Mouse (Mus musculus) erythroid progenitor cell, adult 5-6 weeks (primary cell): Measurements from ENCODE around the gene Elp6. TPM values are rescaled to one million over a fixed set of nuclear protein-coding genes. Genes with fewer than 3 reads are reported as not detected.
A peak's percentile ranks its signal among the peaks of the same experiment; 100 is the strongest.
"Not testable (repeated sequence)": the region's sequence is repeated elsewhere in the genome, so short reads cannot be mapped to it uniquely, and the experiment has no call there.

Experiments
- ATAC-seq: replicated peaks from 2 replicates; pipeline ENCODE4 v1.8.0; 2016; ENCODE audit warnings: moderate number of reproducible peaks, mild to moderate bottlenecking, moderate TSS enrichment, inconsistent platforms; ENCODE audit not compliant: poor library complexity, low FRiP score, severe bottlenecking
- total RNA-seq, 2 experiments: library from RNA; stranded (forward) in 1 of 2; stranded (reverse) in 1 of 2; fragments of 150-400 nt in 1 of 2; fragments of 186-747, 209-891 nt in 1 of 2; gene quantifications; 2 replicates each; pipeline versions ENCODE4 v1.2.3 to v1.2.4; 2015 to 2017; ENCODE audit warnings: low replicate concordance in 2 of 2

The Elp6 gene
- total RNA-seq, 2 experiments from 2014 or later = 3.9 TPM; not detected in 1

- ATAC-seq = no peak
Observed at GRCm38 (mm10) chr9:110314706-110315105, 9.7 kb downstream of the Elp6 start.

DNA sequence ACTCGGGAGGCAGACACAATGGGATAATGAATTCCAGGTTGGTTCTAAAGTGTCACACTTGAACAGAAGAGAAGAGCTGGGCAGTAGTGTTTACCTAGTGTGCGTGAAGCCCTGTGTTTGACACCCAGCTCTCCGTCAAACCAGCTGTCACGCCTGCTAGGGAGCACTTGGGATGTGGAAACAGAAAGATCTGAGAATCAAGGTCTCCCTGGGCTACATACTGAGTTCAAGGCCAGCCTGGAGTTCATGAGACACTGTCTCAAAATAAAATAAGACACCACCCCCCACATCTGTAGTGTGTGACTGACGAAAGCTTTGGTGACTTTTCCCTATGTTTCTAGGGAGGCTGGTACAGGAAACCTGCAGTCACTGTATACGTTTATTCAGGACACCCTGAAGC, 10.4 kb downstream of the Elp6 start:
- ATAC-seq = no peak

- ATAC-seq = no peak
Observed at GRCm38 (mm10) chr9:110315904-110316303, 10.9 kb downstream of the Elp6 start.

DNA sequence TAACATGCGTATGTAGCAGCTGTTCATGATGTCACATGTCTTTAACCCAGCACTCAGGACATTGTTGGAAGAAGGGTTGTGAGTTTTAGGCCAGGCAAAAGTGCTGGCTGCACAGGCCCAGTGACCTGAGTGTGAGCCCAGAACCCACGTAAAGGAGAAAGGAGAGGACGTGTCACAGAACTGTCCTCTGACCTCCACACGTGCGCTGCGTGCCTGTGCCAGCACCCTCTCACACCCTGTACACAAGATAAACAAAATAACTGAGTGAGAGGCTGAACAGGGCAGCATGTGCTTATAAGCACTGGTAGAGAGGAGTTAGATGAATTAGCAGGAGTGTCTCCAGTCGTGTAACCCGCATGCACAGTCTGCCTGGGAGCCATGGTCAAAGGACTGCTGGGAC, 11.5 kb downstream of the Elp6 start:
- ATAC-seq = no peak

DNA sequence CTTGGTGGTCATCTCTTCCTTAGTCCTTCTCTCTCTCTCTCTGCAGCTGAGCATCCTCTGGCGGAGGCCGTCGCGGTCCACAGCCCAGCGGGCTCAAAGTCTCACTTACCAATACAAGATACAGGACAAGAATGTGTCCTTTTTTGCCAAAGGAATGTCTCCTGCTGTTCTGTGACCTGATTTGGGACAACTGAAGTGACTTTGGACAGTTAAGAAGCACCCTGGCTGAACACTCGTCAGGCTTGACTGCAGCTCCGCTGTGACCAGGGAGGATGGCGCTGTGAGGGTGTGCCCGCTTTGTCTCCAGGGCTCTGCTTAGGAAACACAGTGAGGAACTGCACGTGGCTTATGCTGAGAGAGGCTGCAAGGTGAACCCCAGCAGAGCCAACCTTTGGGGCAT, 15.8 kb downstream of the Elp6 start:
- no peak for ATAC-seq

- ATAC-seq = no peak
Observed at GRCm38 (mm10) chr9:110322972-110323371, 18.0 kb downstream of the Elp6 start.

- ATAC-seq = no peak
Observed at GRCm38 (mm10) chr9:110324181-110324580, 19.2 kb downstream of the Elp6 start.

DNA sequence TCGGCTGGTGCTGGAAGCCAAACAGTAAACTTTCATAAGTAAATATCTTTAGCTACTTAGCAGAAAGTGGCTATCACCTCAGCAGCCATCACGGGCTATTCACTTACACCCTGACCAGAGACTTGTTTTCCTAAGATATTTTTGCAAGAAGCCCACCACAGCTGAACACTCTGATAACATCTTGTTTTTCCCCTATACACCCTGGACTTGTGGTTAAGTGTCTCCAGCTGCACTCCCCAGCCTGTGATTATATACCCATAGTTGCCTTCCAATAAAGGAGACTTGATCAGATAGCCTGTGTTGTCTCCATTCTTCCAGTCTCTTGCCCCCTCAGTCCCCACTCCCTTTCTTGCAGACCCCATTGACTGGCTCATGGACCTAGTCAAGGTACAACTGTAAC, 23.2 kb downstream of the Elp6 start:
- no peak for ATAC-seq

DNA sequence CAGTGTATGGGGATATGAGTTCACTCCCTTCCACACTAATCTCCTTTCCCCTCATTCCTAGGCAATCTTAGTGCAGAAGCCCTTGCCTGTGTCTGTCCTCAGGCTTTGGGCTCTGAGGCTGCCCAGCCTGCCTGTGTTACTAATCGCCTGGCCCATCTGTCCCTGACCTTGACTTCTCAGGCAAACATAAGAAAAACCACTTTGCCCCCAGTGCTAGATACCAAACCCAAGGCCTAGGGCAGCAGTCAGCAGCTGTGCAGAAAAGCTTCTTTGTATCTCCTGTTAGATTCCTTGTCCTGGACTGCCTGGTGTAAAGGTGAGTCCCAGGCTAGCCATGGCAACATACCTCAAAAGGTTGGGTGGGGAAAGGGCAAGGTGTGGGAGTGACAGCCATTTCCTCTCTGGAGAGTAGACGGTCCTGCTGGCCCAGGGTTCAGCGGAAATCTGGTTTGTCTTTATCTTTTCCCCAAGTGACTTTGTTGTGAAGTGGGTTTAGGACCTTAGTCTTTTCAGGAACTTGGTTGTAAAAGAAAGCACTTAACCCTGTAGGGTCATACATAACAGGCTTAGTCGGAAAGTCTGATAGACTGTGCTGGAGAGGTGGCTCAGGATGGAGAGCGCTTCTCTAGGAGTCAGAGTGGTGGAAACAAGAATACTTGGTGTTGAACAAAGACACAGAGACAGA, 24.1 kb downstream of the Elp6 start:
- ATAC-seq = no peak

DNA sequence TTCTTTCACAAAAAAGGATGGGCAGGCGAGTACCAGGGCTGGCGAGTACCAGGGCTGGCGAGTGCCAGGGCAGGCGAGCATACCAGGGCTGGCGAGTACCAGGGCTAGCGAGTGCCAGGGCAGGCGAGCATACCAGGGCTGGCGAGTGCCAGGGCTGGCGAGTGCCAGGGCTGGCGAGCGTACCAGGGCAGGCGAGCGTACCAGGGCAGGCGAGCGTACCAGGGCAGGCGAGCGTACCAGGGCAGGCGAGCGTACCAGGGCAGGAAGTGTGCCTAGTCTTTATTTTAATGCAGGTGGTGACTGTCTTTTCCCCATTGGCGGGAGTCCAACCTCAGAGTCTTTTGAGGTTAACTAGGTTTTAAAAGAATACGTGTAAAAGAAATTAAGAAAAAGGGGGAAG, 24.7 kb downstream of the Elp6 start:
- ATAC-seq = 0 out of 2 replicates have a peak, but pooled peaks have one; percentile 36

GRCm38 (mm10) chr9:110330341-110330740, 25.4 kb downstream of the Elp6 start:
- no peak for ATAC-seq

DNA sequence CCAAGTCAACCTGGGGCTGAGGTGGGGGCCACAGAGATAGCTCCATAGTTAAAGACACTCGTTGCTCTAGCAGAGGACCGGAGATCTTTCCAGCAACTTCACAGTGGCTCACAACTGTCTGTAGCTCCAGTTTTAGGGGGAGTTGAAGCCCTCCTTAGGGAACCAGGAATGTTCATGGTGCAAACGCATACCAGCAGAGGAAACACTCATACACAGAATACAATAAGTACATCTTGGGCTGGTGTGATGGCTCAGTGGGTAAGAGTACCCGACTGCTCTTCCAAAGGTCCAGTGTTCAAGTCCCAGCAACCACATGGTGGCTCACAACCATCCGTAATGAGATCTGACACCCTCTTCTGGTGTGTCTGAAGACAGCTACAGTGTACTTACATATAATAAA, 25.9 kb downstream of the Elp6 start:
- not testable (repeated sequence) for ATAC-seq

DNA sequence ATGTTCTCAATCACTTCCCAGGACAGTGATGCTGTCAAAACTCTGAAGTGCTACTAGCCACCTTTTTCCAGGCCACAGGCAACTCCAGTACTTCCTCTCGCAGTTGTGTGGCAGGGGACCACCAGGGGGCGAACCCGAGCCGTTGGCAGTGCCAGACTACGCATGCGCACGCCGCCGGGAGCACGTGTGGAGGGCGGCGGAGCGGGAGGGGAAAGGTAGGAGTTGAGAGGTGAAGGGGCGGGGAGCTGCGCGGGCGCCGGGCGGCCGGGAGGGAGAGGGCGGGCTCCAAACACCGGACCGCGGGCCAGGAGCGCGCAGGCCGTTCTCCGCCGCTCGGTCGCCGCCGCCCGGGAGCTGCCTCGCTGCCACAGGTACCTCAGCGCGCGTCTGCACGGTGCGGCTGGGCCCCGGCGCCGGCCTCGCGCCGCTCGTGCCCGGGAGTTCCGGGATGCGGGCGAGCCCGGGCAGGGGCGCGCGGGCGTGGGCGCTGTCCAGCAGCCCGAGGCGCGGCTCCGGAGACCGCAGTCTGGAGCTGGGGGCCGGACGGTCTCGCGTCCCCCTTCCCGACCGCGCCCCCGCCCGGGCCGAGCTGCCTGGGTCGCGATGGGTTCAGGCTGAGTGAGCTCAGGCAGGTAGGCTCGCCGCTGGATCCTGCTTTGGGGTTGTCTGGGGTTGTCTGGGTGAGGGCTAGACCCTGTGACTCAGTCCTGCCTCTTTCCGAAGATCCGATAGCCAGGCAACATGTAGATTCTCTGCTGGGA, 28.3 kb downstream of the Elp6 start, which contains the start of gene Scap:
Scap (plus strand) TSS at position 154 of the 761 bp plus-strand sequence.
- peak; percentile 95 for ATAC-seq

GRCm38 (mm10) chr9:110333896-110334259, 28.9 kb downstream of the Elp6 start:
- no peak for ATAC-seq

GRCm38 (mm10) chr9:110334849-110335248, 29.9 kb downstream of the Elp6 start:
- no peak for ATAC-seq

GRCm38 (mm10) chr9:110340037-110340750, 35.2 kb downstream of the Elp6 start:
- ATAC-seq = no peak

DNA sequence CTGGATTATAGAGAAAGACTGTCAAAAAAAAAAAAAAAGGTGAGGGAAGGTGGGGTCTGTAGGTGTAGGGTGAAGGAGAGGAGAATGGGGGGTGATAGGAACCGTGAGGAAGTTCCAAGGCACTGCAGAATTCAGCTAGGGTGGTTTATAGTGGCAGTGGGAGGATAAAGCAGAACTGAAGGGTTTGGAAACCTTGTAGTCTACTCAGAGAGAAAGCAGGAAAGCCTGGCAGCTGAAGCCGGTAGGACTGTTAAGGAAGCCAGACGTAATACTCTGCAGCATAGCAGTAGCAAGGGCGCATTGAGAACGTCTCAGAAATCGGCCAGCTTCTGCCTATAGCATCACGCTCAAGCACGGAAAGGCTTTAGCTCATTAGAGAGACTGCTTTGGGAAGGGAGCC, 37.0 kb downstream of the Elp6 start:
- ATAC-seq = no peak

GRCm38 (mm10) chr9:110343805-110344204, 38.8 kb downstream of the Elp6 start:
- ATAC-seq = no peak

- ATAC-seq = no peak
Observed at GRCm38 (mm10) chr9:110345057-110345739, 40.2 kb downstream of the Elp6 start.

DNA sequence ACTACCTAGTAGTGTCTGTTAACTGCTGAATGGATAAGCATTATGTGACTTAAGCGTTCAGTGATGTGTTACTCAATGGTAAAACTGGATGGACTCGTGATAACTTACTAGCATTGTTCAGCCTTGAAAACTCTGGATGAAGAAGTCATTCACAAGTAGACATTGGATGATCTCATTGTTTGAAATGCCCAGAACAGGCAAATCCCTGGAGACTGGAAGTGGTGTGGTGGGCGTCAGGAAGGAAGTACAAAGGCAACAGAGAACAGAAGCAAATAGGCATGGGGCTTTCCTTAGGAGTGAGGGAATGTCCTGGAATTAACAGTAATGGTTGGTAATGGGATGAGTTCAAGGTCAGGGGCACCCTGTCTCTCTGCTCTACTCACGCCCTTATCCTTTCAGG, 43.9 kb downstream of the Elp6 start:
- no peak for ATAC-seq
